Mouse (Mus musculus) kidney, adult 2 months (tissue): ENCODE measurements around the gene Tbl1xr1.

Source experiments
- CTCF ChIP-seq: fragments of 200-500 bp; conservative IDR thresholded peaks from 2 replicates; pipeline ENCODE4 v1.5.1; 2011; ENCODE audit warnings: low read depth, mild to moderate bottlenecking, control low read depth, low read length, moderate library complexity, mixed read lengths; ENCODE audit not compliant: insufficient read depth, insufficient read length
- POLR2A ChIP-seq: fragments of 200-500 bp; IDR thresholded peaks from one replicate; pipeline ENCODE4 v1.6.1; 2011; ENCODE audit warnings: low read depth, low read length, control low read depth

- TF ChIP-seq CTCF (no peak), POLR2A (no peak)
Measured at GRCm38 (mm10) chr3:22113773-22114172, 37.3 kb downstream of the Tbl1xr1 start.
